In the genomic region with DNA sequence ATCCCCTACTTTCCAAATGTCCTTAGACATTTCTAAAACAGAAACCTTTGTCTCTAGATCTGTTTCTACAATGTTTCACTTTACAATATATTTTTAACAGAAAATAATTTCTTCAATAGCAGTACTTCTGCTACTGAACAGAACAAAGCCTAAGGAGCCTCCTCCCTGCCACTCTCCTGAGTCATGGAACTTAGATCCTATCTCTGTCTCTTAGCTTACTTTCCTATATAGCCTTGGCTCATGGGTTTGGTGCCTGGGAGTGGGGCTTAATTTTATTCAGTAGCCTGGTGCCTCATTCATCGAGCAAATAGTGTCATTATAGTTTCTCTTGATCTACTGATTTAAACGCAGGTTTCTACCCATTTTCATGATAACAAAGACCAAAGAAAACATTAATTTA, we compare ENCODE assay signal across 29 mouse cellular contexts.
"Had no signal": no experiment of that assay in that cellular context is flagged by ENCODE, and none has a peak within 500 bp of the region (broad histone marks: within the 10 kb centered on the region; RNA-seq: fewer than 3 reads in every experiment).

No protein-coding gene starts in this region.

- ATAC-seq: hindbrain, embryonic 16.5 days; inflammation-experienced regulatory T-cells, adult 6 months; intestine, embryonic 15.5 days; intestine, postnatal 0 days had no signal

- DNase-seq: gastrocnemius, adult 2 months; gastrocnemius, postnatal 10 days; gastrocnemius, postnatal 25 days; heart, adult 2 months; heart, postnatal 4 days; kidney, adult 18-20 months; kidney, adult 8-10 months; kidney, postnatal 14 days; kidney, postnatal 36 days; layer of hippocampus, adult 9-11 months; layer of hippocampus, postnatal 36 days; liver; liver, embryonic 13.5 days had no signal

- H3K9ac ChIP-seq: heart, embryonic 13.5 days; heart, embryonic 15.5 days; hindbrain, embryonic 12.5 days; hindbrain, embryonic 14.5 days; intestine, embryonic 15.5 days; kidney, embryonic 15.5 days; limb, embryonic 12.5 days; liver, embryonic 13.5 days; liver, embryonic 15.5 days had no signal

- H3K9me3 ChIP-seq: heart, embryonic 13.5 days; heart, embryonic 15.5 days; hindbrain, embryonic 10.5 days; hindbrain, embryonic 12.5 days; intestine, embryonic 15.5 days; kidney, embryonic 15.5 days; limb, embryonic 10.5 days; limb, embryonic 12.5 days; liver, embryonic 13.5 days; liver, embryonic 15.5 days had no signal

- H3K4me2 ChIP-seq: heart, embryonic 11.5 days; heart, embryonic 13.5 days; heart, embryonic 15.5 days; hindbrain, embryonic 12.5 days; hindbrain, embryonic 14.5 days; intestine, embryonic 15.5 days; kidney, embryonic 15.5 days; limb, embryonic 12.5 days; liver, embryonic 11.5 days; liver, embryonic 13.5 days; liver, embryonic 15.5 days had no signal

- H3K36me3 ChIP-seq: hindbrain, embryonic 12.5 days; intestine, embryonic 15.5 days had no signal

- H3K4me3 ChIP-seq: gastrocnemius, adult 2 months; heart, adult 2 months; heart, embryonic 13.5 days; heart, embryonic 15.5 days; hindbrain, embryonic 10.5 days; hindbrain, embryonic 12.5 days; intestine, embryonic 15.5 days; kidney, embryonic 15.5 days; limb, embryonic 10.5 days; limb, embryonic 12.5 days; liver, embryonic 13.5 days; liver, embryonic 15.5 days had no signal

- H3K27me3 ChIP-seq: heart, embryonic 13.5 days; heart, embryonic 15.5 days; hindbrain, embryonic 12.5 days; intestine, embryonic 15.5 days; kidney, embryonic 15.5 days; limb, embryonic 12.5 days; liver, embryonic 13.5 days; liver, embryonic 15.5 days had no signal

- H3K27ac ChIP-seq: gastrocnemius, adult 2 months; heart, adult 2 months; heart, embryonic 13.5 days; heart, embryonic 15.5 days; hindbrain, embryonic 10.5 days; hindbrain, embryonic 12.5 days; hindbrain, embryonic 14.5 days; intestine, embryonic 15.5 days; kidney, embryonic 15.5 days; kidney, postnatal 0 days; limb, embryonic 10.5 days; limb, embryonic 12.5 days; liver, embryonic 13.5 days; liver, embryonic 15.5 days had no signal
